Mouse (Mus musculus) embryonic facial prominence, embryonic 12.5 days (tissue): ENCODE measurements around the gene Sult5a1. TPM values are rescaled to one million over a fixed set of nuclear protein-coding genes. Genes with fewer than 3 reads are reported as not detected.
"Not testable (repeated sequence)": the region's sequence is repeated elsewhere in the genome, so short reads cannot be mapped to it uniquely, and the experiment has no call there.

ENCODE experiments used
- ATAC-seq: fragments of 200-750 bp; cut with Nextera tagmentation; 2 replicates; pipeline ENCODE4 v1.8.0; 2017; ENCODE audit not compliant: insufficient number of reproducible peaks, insufficient read depth, low FRiP score, low TSS enrichment
- H3K27ac ChIP-seq: fragments of 300-500 bp; sonication (generic); 2 replicates; pipeline ENCODE4 v1.5.1; 2016; ENCODE audit warnings: mild to moderate bottlenecking
- H3K27me3 ChIP-seq: fragments of 300-500 bp; sonication (generic); 2 replicates; pipeline ENCODE4 v1.6.1; 2016; ENCODE audit warnings: mild to moderate bottlenecking, moderate library complexity
- H3K36me3 ChIP-seq: fragments of 300-500 bp; sonication (generic); 2 replicates; pipeline ENCODE4 v1.6.1; 2016; ENCODE audit warnings: mild to moderate bottlenecking
- H3K4me1 ChIP-seq: fragments of 300-500 bp; sonication (generic); 2 replicates; pipeline ENCODE4 v1.6.1; 2016
- H3K4me2 ChIP-seq: fragments of 300-500 bp; sonication (generic); replicated peaks from 2 replicates; pipeline ENCODE4 v1.6.1; 2016; ENCODE audit warnings: mild to moderate bottlenecking, moderate library complexity
- H3K4me3 ChIP-seq: fragments of 300-500 bp; sonication (generic); 2 replicates; pipeline ENCODE4 v1.5.1; 2016; ENCODE audit warnings: mild to moderate bottlenecking
- H3K9ac ChIP-seq: fragments of 300-500 bp; sonication (generic); 2 replicates; pipeline ENCODE4 v1.6.1; 2016; ENCODE audit warnings: mild to moderate bottlenecking, moderate library complexity
- H3K9me3 ChIP-seq: fragments of 300-500 bp; sonication (generic); 2 replicates; pipeline ENCODE4 v1.6.1; 2016; ENCODE audit warnings: mild to moderate bottlenecking, moderate library complexity
- WGBS: fragments of 180-500 bp; shearing (Covaris S2); methylation state at CpG from one replicate; pipeline ENCODE4 v1.1.7; 2016; 5-methylcytosine and 5-hydroxymethylcytosine counted together
- polyA plus RNA-seq: library from polyadenylated mRNA; unstranded; fragments of >200 nt; fragmentation: Nextera tagmentation; extraction: Ambion mirVana; gene quantifications from 2 replicates; pipeline ENCODE4 v1.2.1, GENCODE M21; 2016

Sult5a1 gene
- polyA plus RNA-seq: 19.2 and 24.1 TPM in 2 replicates

DNA sequence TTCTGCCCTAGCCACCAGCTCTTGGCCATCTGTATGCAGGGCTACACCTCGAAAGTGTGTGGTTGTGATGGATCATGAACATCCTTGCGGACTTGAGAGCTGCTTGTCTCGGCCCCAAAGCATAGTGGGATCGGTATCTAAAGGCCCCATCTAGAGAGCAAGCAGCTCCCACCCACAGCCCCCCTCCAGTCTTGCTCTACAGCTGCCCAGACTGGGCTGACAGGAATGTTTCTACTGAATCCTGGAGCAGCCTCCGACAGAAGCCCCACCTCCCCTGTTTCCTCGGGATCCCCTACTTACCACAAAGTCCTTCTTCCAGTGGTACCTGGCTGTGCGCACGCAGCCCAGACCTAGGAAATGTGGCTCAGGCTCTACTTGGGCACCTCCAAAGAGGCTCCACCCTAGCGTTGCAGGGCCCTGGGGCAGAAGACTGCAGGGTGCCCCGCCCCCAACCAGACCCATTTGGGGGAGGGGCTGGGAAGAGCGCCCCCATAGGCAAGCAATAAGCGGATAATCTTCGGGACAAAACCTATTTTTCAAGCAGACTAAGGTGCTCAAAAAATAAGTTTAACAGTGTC lies at the start of gene Sult5a1:
Sult5a1 (minus strand) TSS at position 428 of the 578 bp plus-strand sequence.
- WGBS: 22% methylated on average over 13 of the region's 13 CpGs
- ATAC-seq: no peak
- Histone ChIP-seq H3K4me2 (peak within 1 kb of the TSS; percentile 43), H3K9me3 (no peaks in the 10 kb centered on the region), H3K4me3 (peak within 1 kb of the TSS; percentile 26), H3K27me3 (no peaks in the 10 kb centered on the region), H3K4me1 (peaks cover 19% of the 10 kb centered on the region; the same call in 1 of the 2 replicates), H3K27ac (peak within 1 kb of the TSS; percentile 58), H3K9ac (peak within 1 kb of the TSS; percentile 17; the same call in 1 of the 2 replicates), H3K36me3 (no peaks in the 10 kb centered on the region)

GRCm38 (mm10) chr8:123203571-123203970 lies 45.5 kb upstream of the Sult5a1 start:
- Histone ChIP-seq H3K9me3 (no peaks in the 10 kb centered on the region), H3K4me1 (no peaks in the 10 kb centered on the region), H3K27ac (no peak overlapping the region), H3K4me2 (no peak overlapping the region), H3K4me3 (no peak overlapping the region), H3K36me3 (peaks cover 37% of the 10 kb centered on the region), H3K9ac (no peak overlapping the region), H3K27me3 (no peaks in the 10 kb centered on the region)
- 82% methylated on average over 3 of the region's 3 CpGs for WGBS
- no peak for ATAC-seq

GRCm38 (mm10) chr8:123202288-123202687 lies 44.2 kb upstream of the Sult5a1 start:
- ATAC-seq: no peak
- Histone ChIP-seq H3K4me1 (no peaks in the 10 kb centered on the region), H3K9ac (no peak overlapping the region), H3K4me3 (no peak overlapping the region), H3K4me2 (no peak overlapping the region), H3K9me3 (no peaks in the 10 kb centered on the region), H3K27ac (no peak overlapping the region), H3K27me3 (no peaks in the 10 kb centered on the region), H3K36me3 (peaks cover 24% of the 10 kb centered on the region)
- 32% methylated on average over 5 of the region's 5 CpGs for WGBS

DNA sequence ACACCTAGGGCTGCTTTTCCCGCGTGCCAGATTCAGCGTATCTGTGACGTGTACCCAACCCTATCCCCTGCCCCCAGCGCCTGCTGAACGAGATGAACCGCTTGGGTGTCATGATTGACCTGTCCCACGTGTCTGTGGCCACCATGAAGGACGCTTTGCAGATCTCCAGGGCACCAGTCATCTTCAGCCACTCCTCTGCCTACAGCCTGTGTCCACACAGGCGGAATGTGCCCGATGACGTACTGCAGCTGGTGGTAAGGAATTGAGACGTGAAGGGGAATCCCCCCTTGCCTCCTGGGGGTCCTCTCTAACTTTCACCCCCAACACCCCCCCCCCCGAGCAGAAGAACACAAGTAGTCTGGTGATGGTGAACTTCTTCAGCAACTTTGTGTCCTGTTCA lies 41.7 kb upstream of the Sult5a1 start:
- ATAC-seq: no peak

GRCm38 (mm10) chr8:123197016-123197415 lies 38.9 kb upstream of the Sult5a1 start:
- not testable (repeated sequence) for H3K4me2 ChIP-seq, H3K27me3 ChIP-seq, H3K9me3 ChIP-seq, H3K36me3 ChIP-seq, H3K4me3 ChIP-seq, H3K9ac ChIP-seq, H3K4me1 ChIP-seq, ATAC-seq, H3K27ac ChIP-seq
- WGBS: 70% methylated on average over 5 of the region's 5 CpGs

More for the DNA sequence above, 41.7 kb upstream of the Sult5a1 start:
- H3K4me3 ChIP-seq: no peak overlapping the region
- no peaks in the 10 kb centered on the region for H3K27me3 ChIP-seq
- 71% methylated on average over 14 of the region's 14 CpGs for WGBS
- H3K27ac ChIP-seq: no peak overlapping the region
- H3K4me1 ChIP-seq: no peaks in the 10 kb centered on the region
- H3K4me2 ChIP-seq: no peak overlapping the region
- H3K36me3 ChIP-seq: peaks cover 5% of the 10 kb centered on the region; the same call in 1 of the 2 replicates
- H3K9me3 ChIP-seq: no peaks in the 10 kb centered on the region
- no peak overlapping the region for H3K9ac ChIP-seq

- Histone ChIP-seq H3K9ac (no peak overlapping the region), H3K27ac (no peak overlapping the region), H3K4me3 (no peak overlapping the region), H3K36me3 (no peaks in the 10 kb centered on the region), H3K9me3 (no peaks in the 10 kb centered on the region), H3K4me2 (no peak overlapping the region), H3K4me1 (no peaks in the 10 kb centered on the region), H3K27me3 (no peaks in the 10 kb centered on the region)
- WGBS: 84% methylated on average over 9 of the region's 9 CpGs
- ATAC-seq: no peak
Measured at GRCm38 (mm10) chr8:123193771-123194170, 35.7 kb upstream of the Sult5a1 start.

DNA sequence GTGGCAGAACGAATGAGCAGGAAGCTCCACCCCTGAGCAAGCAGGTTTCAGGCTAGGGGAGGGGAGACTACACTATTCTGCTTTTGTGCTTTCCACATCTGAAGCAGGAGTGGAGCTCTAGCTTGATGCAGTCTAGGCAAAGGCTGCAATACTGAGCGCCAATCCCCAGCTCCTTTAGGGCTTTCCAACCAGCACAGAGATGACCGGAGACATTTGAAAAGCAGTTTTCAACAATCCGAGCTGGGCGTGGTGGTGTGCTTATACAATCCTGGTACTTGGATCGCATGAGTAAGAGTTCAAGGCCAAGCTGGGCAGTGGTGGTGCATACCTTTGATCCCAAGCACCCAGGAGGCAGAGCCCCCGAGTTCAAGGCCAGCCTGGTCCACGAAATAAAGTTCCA lies 33.8 kb upstream of the Sult5a1 start:
- Histone ChIP-seq H3K27me3 (no peaks in the 10 kb centered on the region), H3K27ac (no peak overlapping the region), H3K36me3 (no peaks in the 10 kb centered on the region), H3K4me2 (no peak overlapping the region), H3K9ac (no peak overlapping the region), H3K4me1 (peaks cover 4% of the 10 kb centered on the region), H3K9me3 (no peaks in the 10 kb centered on the region), H3K4me3 (no peak overlapping the region)
- no peak for ATAC-seq
- 54% methylated on average over 8 of the region's 8 CpGs for WGBS

DNA sequence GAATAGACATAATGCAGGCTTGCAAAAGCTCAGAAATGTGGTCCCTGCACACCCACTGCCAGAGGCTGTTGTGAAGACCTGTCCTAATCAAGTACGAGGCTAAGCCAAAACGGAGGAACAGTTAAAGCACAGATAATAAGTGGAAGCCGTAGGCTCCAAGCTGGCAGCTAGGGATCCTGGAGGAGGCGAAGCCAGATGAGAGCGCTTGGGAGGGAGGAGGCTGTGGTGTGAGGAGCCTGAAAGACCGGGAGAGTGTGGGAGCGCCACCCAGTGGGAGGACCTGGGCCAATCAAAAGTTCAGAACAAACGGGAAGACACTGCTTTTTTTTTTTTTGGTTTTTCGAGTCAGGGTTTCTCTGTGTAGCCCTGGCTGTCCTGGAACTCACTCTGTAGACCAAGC lies 32.6 kb upstream of the Sult5a1 start:
- 2% methylated on average over 9 of the region's 9 CpGs for WGBS
- H3K36me3 ChIP-seq: no peaks in the 10 kb centered on the region
- H3K9me3 ChIP-seq: no peaks in the 10 kb centered on the region
- no peaks in the 10 kb centered on the region for H3K27me3 ChIP-seq
- H3K4me2 ChIP-seq: peak overlapping the region; percentile 18; the same call in 1 of the 2 replicates
- 0 out of 2 replicates have a peak overlapping the region, but pooled peaks have one; percentile 2 for H3K9ac ChIP-seq
- H3K4me3 ChIP-seq: no peak overlapping the region
- peaks cover 16% of the 10 kb centered on the region for H3K4me1 ChIP-seq
- H3K27ac ChIP-seq: no peak overlapping the region
- ATAC-seq: no peak; the same call in 1 of the 2 replicates

GRCm38 (mm10) chr8:123188841-123189240 lies 30.7 kb upstream of the Sult5a1 start:
- no peak for ATAC-seq
- no peak overlapping the region for H3K4me2 ChIP-seq
- H3K27me3 ChIP-seq: no peaks in the 10 kb centered on the region
- H3K4me3 ChIP-seq: no peak overlapping the region
- H3K9me3 ChIP-seq: no peaks in the 10 kb centered on the region
- H3K36me3 ChIP-seq: no peaks in the 10 kb centered on the region
- H3K4me1 ChIP-seq: peaks cover 24% of the 10 kb centered on the region
- H3K27ac ChIP-seq: no peak overlapping the region
- no peak overlapping the region for H3K9ac ChIP-seq
- 81% methylated on average over 7 of the region's 7 CpGs for WGBS

DNA sequence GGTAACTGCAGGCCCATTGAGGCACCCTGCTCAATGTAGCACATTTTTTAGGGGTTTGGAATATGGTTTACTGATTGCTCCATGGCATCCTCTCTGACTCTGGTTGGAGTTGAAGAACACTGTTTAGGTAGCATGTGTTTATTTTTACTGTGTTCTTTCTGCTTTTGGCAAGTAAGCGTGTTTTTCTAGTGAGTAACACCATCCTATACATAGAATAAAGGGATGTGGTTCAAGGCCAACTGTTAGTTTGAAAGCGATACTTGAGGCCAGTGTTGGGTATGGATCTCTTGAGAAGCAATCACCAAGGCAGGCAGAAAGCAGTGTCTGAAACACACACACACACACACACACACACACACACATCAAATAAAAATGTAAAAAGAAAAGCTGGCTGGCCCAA lies 29.9 kb upstream of the Sult5a1 start:
- whole genome bisulfite sequencing: 80% methylated on average over 2 of the region's 2 CpGs
- H3K4me2 ChIP-seq: no peak overlapping the region
- no peak for ATAC-seq
- H3K9me3 ChIP-seq: no peaks in the 10 kb centered on the region
- H3K4me1 ChIP-seq: peaks cover 24% of the 10 kb centered on the region
- H3K27ac ChIP-seq: no peak overlapping the region
- H3K9ac ChIP-seq: no peak overlapping the region
- no peaks in the 10 kb centered on the region for H3K36me3 ChIP-seq
- H3K4me3 ChIP-seq: no peak overlapping the region
- no peaks in the 10 kb centered on the region for H3K27me3 ChIP-seq

DNA sequence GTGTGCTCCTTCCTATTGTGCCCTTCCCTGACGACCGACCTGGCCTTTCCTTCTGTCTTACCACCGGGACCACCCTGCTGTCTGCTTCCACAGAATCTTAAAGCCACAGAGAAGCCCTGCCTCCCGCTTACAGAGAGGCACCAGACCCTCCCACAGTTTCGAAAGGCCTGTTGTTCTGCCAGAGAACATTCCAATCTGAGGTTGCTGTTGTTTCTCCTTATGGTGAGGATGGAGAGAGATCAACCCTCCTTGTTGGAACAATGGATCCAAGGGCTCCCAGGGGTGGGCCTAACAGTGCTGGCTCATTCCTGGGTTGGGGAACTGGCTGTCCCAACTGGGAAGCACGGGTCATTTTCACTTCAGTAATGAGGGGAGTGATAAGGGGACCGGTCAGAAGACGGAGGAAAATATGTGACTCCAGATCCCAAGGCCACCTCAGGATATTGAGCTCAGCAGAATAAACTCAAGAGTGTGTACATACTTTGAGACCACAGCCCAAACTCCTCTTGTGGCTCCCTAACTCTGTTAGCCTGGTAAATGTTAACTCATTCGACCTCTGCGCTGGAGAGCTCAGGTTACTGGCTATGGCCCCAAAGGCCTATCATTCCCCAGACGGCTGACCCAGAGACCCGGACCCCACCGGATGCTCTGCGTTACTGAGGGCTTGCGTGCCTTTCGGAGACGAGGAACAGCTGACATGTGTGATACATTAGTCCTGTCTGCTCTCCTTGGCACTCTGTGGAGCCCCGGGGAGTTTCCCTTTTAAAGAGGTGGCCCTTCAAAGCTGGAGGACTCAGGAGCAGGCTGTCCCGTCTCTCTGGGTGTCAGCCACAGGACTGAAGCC lies 27.7 kb upstream of the Sult5a1 start, which contains the start of gene Dpep1:
Dpep1 (plus strand) TSS at position 677 of the 844 bp plus-strand sequence.
- Histone ChIP-seq H3K27ac (peak within 1 kb of the TSS; percentile 81), H3K9ac (0 out of 2 replicates have a peak within 1 kb of the TSS, but pooled peaks have one; percentile 12), H3K27me3 (no peaks in the 10 kb centered on the region), H3K4me2 (peak within 1 kb of the TSS; percentile 31), H3K9me3 (no peaks in the 10 kb centered on the region), H3K4me3 (no peak within 1 kb of the TSS), H3K4me1 (peaks cover 24% of the 10 kb centered on the region), H3K36me3 (no peaks in the 10 kb centered on the region)
- 13% methylated on average over 19 of the region's 19 CpGs for WGBS
- ATAC-seq: no peak

DNA sequence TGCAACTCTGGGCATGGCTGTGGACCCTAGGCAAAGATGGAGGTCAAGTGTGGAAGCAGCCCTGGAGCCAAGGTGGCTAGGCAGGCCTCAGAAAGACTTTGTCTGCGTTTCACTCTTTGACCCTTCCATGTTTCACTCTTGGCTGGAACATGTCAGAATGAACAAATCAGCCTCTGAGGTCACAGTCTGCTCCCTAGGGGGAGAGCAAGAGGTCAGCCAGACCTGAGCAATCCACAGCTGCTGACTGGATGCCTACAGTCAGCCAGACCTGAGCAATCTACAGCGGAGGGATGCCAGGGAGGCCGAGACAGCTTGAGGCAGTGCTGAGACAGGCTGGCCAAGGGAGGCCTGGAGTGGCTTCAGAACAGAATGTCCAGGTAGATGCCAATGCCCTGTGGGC lies 23.3 kb upstream of the Sult5a1 start:
- Histone ChIP-seq H3K27me3 (no peaks in the 10 kb centered on the region), H3K4me2 (no peak overlapping the region), H3K9ac (no peak overlapping the region), H3K4me1 (peaks cover 15% of the 10 kb centered on the region), H3K4me3 (no peak overlapping the region), H3K27ac (no peak overlapping the region), H3K36me3 (no peaks in the 10 kb centered on the region), H3K9me3 (peaks cover 17% of the 10 kb centered on the region)
- ATAC-seq: no peak
- 44% methylated on average over 3 of the region's 3 CpGs for WGBS
